Mouse (Mus musculus) testis, adult 2 months (tissue): ENCODE data around the gene Rif1. TPM values are rescaled to one million over a fixed set of nuclear protein-coding genes. Genes with fewer than 3 reads are reported as not detected.
"Not testable (repeated sequence)": the region's sequence is repeated elsewhere in the genome, so short reads cannot be mapped to it uniquely, and the experiment has no call there.

Experiments used
- H3K27ac ChIP-seq: fragments of 200-500 bp; 2 replicates; pipeline ENCODE4 v1.5.1; 2012; ENCODE audit warnings: low read depth, low read length; ENCODE audit not compliant: control insufficient read depth, insufficient read depth
- H3K27me3 ChIP-seq: fragments of 200-500 bp; 2 replicates; pipeline ENCODE4 v1.6.1; 2012; ENCODE audit warnings: mild to moderate bottlenecking, low read length, moderate library complexity; ENCODE audit not compliant: control insufficient read depth, insufficient read depth
- H3K36me3 ChIP-seq: fragments of 200-500 bp; 2 replicates; pipeline ENCODE4 v1.6.1; 2012; ENCODE audit warnings: mild to moderate bottlenecking, low read length; ENCODE audit not compliant: control insufficient read depth, insufficient read depth
- H3K4me1 ChIP-seq: fragments of 200-500 bp; 2 replicates; pipeline ENCODE4 v1.6.1; 2012; ENCODE audit warnings: low read length; ENCODE audit not compliant: control insufficient read depth, insufficient read depth
- H3K4me3 ChIP-seq: fragments of 200-500 bp; 2 replicates; pipeline ENCODE4 v1.5.1; 2012; ENCODE audit warnings: low read depth, mild to moderate bottlenecking, low read length, moderate library complexity, mixed read lengths; ENCODE audit not compliant: control insufficient read depth
- CTCF ChIP-seq: fragments of 200-500 bp; IDR thresholded peaks from 2 replicates; pipeline ENCODE4 v1.5.1; 2012; ENCODE audit warnings: low read depth, mild to moderate bottlenecking, inconsistent platforms, low read length, moderate library complexity; ENCODE audit not compliant: control insufficient read depth, insufficient read depth, insufficient replicate concordance
- POLR2A ChIP-seq: fragments of 200-500 bp; IDR thresholded peaks from 2 replicates; pipeline ENCODE4 v1.6.1; 2012; ENCODE audit warnings: low read depth, mild to moderate bottlenecking, inconsistent platforms, low read length, moderate library complexity; ENCODE audit not compliant: control insufficient read depth
- polyA plus RNA-seq: library from polyadenylated mRNA; depleted of rRNA; stranded (reverse); fragments of >200 nt; gene quantifications from 2 replicates; pipeline ENCODE4 v1.2.3, GENCODE M21; 2012

The Rif1 gene
- polyA plus RNA-seq, 1 experiment, result 22.4 TPM

GRCm38 (mm10) chr2:52073141-52073904, 691 bp downstream of the Rif1 start:
- Histone ChIP-seq H3K4me1 (peaks cover 15% of the 10 kb centered on the region), H3K27me3 (no peaks in the 10 kb centered on the region), H3K4me3 (peak overlapping the region; percentile 86), H3K27ac (peak overlapping the region; percentile 95), H3K36me3 (no peaks in the 10 kb centered on the region)
- TF ChIP-seq CTCF (no peak), POLR2A (no peak)

DNA sequence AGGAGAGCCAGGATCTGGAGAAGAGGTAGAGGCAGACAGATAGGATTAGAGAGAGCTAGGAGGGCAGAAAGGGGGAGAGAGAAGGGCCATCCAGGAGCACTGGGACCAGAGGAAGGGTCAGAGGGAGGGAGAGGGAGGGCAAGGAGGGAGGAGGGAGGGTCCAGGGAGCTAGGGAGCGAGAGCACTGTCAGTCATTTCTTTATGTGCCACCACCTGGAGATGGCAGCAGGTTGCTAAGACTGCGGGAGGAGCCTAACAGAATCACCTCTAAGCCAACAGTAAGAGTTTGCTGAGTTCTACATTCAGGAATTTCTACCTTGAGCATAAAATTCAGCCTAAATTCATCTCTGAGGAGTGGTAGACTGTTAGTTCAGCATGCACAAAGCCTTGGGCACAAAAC, 6.0 kb downstream of the Rif1 start:
- H3K27ac ChIP-seq, result no peak overlapping the region
- peaks cover 4% of the 10 kb centered on the region for H3K36me3 ChIP-seq
- TF ChIP-seq POLR2A (no peak), CTCF (no peak)
- no peaks in the 10 kb centered on the region for H3K27me3 ChIP-seq
- H3K4me3 ChIP-seq, result no peak overlapping the region
- H3K4me1 ChIP-seq, result peaks cover 2% of the 10 kb centered on the region

DNA sequence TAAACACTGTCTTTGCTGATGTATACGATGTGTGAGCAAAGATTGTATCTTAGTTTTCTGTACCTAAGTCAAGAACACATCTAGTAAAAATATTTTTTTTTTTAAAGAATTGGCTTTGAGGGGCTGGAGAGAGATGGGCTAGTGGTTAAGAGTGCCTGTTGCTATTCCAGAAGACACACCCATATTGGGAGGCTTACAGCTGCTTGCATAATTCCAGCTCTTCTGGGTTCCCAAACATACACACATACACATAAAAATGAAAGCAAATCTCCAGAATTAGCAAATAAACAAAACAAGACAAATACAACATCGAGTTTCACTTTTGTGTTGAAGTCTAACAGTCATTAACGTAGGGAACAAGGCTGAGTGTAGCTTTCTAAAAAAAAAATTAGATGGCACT, 11.4 kb downstream of the Rif1 start:
- Histone ChIP-seq H3K36me3 (peaks cover 4% of the 10 kb centered on the region), H3K4me3 (no peak overlapping the region), H3K4me1 (no peaks in the 10 kb centered on the region), H3K27ac (no peak overlapping the region), H3K27me3 (no peaks in the 10 kb centered on the region)
- TF ChIP-seq POLR2A (no peak), CTCF (no peak)

DNA sequence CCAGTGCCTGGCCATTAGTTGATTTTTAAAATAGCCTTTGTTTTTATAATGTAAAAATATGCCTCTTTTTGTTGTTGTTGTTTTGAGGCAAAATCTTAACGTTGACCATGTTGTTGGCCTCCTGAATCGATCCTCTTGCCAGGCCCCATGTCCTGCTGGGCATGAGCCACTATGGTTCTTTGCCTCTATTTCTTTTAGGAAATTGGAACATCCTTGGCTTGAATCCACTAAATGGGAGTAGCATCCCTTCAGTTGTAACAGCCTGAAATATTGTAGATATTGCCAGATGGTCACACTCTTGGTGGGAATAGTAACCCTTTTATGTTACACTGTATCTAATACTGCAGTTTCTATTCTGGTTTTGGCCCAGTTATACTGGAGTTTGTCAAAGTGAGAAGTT, 11.9 kb downstream of the Rif1 start:
- Histone ChIP-seq H3K27me3 (no peaks in the 10 kb centered on the region), H3K4me1 (no peaks in the 10 kb centered on the region), H3K4me3 (no peak overlapping the region), H3K36me3 (peaks cover 4% of the 10 kb centered on the region), H3K27ac (no peak overlapping the region)
- TF ChIP-seq POLR2A, result no peak
- TF ChIP-seq CTCF, result no peak

DNA sequence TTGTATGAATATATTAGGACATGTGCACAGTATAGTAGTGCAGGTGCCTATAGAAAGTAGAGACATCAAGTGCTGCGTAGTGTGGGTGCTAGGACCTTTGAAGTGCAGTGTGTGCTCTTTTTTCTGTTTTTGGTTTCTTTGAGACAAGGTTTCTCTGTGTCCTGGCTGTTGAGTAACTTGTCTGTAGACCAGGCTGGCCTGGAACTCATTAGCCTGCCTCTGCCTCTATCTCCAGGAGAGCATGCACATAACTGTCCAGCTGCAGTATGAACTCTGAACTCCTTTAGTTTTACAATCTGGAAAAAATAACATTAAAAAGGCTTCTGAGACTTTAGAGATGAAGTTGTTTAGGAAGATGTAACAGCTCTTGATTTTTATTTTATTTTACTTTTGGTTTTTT, 41.5 kb downstream of the Rif1 start:
- H3K36me3 ChIP-seq, result peaks cover 3% of the 10 kb centered on the region; the same call in 1 of the 2 replicates
- H3K4me3 ChIP-seq, result no peak overlapping the region
- no peak for TF ChIP-seq CTCF
- TF ChIP-seq POLR2A, result no peak
- H3K27ac ChIP-seq, result no peak overlapping the region
- no peaks in the 10 kb centered on the region for H3K4me1 ChIP-seq
- no peaks in the 10 kb centered on the region for H3K27me3 ChIP-seq

DNA sequence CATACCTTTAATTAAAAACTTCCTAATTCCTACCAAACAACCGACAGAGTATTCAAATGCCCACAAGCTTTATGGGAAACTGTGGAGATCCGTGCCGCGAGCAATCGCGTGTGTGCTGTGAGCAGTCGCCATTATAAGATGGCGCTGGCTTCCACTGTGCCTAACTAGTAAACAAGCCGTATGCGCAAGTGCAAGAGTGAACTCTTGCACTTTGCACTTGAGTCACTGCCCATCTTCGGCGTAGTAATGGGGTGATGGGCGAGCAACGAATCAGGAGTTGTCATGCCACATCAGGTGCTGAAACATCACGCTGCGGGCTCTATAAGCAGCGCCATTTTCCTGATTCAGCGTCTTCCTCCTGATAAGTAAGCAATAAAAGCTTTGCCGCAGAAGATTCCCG, 58.7 kb downstream of the Rif1 start:
- not testable (repeated sequence) for H3K36me3 ChIP-seq, H3K27ac ChIP-seq, H3K4me1 ChIP-seq, H3K4me3 ChIP-seq, H3K27me3 ChIP-seq

- no peaks in the 10 kb centered on the region for H3K4me1 ChIP-seq
- no peaks in the 10 kb centered on the region for H3K36me3 ChIP-seq
- no peak overlapping the region for H3K4me3 ChIP-seq
- no peaks in the 10 kb centered on the region for H3K27me3 ChIP-seq
- no peak for TF ChIP-seq POLR2A
- H3K27ac ChIP-seq, result no peak overlapping the region
These were observed 60.7 kb downstream of the Rif1 start for GRCm38 (mm10) chr2:52133351-52133750.

- no peaks in the 10 kb centered on the region for H3K36me3 ChIP-seq
- H3K27me3 ChIP-seq, result no peaks in the 10 kb centered on the region
- TF ChIP-seq CTCF, result no peak
- no peak for TF ChIP-seq POLR2A
- no peak overlapping the region for H3K4me3 ChIP-seq
- no peak overlapping the region for H3K27ac ChIP-seq
- no peaks in the 10 kb centered on the region for H3K4me1 ChIP-seq
These were observed 80.4 kb downstream of the Rif1 start for GRCm38 (mm10) chr2:52153064-52153463.
